Mouse (Mus musculus): ENCODE data around the gene Poc1b.
A peak's percentile ranks its signal among the peaks of the same experiment; 100 is the strongest.

Gene Poc1b

DNA sequence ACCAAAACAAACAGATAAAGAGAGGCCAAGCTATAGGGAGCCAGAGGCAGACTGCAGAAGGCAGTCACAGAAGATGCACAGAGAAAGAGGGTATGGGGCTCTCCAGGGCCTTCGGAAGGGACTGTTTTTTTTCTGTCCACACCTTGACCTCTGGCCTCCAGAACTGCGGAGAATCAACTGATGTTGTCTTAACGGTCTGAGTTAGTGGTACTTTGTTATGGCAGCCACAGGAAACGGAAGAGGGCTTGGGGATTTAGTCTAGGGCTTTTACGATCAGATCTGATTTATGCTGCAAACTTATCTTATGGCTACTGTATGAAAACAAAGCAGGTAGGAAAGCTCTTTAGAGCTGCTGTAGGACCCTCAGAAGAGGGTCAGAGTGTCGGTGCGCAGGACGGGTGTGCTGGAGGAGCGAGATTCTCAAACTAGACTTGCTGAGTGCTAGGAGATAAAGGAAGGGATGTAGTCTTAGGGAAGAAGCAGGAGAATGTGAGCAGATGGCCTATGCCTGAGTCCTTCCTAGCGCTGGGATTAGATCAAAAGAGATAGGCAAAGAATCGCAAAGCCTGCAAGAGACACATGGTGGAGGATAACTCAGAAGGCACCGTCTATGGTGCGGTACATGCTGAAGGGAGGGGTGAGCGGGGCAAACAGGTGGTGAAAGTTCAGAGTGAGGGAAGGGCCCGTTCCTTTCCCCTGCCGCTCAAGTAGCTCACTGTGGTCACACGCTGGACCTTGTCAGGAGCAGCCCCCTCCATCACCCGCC is 8.8 kb downstream of the Poc1b start:
- DNase-seq (ENCODE audit: low spot score in 2 of 2): no peak

DNA sequence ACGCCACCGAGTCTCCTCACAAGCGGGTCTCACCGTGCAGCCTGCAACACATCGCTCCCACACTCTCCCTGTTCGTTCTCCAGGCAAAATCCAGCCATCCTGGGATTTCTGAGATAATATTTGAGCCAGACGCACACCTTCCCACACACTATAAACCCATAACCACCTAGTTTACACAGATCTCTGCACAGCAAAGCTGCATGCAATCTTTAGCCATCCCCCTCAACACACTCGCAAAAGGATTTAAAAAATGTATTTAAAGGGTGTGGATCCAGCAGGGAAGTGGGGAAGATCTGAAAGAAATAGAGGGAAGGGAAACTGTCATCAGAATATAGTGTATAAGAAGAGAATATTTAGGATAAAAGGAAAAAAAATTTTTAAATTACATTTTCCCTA is 9.4 kb downstream of the Poc1b start:
- no peak for DNase-seq (ENCODE audit: low spot score in 2 of 2)

DNA sequence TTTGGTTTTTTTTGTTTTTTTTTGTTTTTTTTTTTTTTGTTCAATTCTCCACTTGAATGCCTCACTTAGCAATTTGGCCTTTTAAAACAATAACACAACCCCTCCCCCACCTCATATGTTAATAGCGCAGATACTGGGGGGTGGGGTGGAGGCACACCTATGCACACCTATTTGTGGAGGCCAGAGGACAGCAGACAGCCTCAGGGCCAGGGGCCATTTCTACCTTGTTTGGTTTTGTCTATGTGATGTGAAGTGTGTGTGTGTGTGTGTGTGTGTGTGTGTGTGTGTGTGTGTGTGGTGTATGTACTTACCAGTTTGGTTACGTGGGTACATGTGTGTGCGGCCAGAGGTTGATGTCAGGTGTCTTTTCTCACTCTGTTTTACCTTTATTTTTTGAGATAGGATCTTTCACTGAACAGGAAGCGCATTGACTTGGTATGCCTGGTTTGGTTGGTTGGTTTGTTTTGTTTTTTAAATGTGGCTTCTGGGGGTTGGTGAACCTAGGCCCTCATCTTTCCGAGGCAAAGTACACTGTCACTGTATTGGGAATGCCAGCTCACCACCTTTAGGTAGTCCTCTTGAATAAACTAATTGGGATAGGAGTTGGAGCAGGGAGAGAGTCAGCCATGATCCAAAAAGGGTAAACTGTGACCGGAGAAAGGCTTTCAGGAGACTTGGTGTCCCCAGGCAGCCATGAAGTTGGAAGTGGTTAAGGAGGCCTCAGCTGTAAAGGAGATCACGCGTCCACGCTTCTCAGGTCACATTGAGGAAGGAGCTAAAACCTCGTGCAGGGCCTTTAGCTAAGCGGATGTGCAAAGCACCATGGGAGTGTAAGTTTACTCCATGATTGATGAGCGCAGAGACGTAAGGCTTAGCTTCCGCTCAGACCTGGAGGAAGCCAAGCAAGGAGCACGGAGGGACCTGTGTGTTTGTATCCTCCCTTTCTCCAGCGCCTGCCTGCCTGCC is 10.1 kb downstream of the Poc1b start:
- DNase-seq (ENCODE audit: low spot score in 2 of 2): peak in 1 of 2 experiments; percentile 16

DNA sequence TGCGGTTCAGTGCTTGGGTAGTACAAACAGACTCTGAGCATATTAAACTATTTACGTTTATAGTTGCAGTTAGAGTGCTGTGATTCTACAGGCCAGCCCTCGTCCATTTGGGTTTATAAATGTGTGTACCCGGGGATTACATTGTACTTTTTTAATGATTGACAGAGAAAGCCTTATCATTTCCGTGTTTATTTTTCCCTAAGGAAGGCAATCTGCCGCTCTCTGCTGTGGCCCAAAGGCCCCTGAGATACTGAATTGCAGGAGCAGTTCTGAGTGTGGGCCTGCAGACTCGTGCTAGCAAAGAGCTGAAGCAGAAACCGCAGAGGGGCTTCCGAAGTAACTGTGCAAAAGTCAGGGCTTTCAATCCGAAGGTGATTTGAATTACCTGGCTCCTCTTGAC is 11.0 kb downstream of the Poc1b start:
- peak in 1 of 2 experiments; percentile 7 for DNase-seq (ENCODE audit: low spot score in 2 of 2)

DNA sequence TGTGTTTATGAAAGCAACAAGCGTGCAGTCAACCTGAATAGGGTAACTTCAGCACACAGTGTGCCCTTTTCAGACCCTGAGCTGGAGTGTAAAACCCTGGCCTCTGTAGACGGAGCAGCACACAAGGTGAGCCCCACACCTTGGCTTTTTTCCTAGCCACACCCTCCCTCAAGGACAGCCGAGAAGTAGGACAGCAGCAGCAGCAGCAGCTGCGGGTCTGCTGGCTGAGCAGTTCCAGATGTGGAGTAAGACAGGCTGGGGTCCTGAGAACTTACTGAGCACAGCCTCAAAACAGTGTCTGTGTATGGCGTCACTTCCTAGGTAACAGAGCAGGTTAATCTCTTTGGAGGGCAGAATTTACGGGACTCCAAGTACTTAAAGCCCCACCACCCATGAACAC is 11.9 kb downstream of the Poc1b start:
- DNase-seq (ENCODE audit: low spot score in 2 of 2): peak in 1 of 2 experiments; percentile 9

DNA sequence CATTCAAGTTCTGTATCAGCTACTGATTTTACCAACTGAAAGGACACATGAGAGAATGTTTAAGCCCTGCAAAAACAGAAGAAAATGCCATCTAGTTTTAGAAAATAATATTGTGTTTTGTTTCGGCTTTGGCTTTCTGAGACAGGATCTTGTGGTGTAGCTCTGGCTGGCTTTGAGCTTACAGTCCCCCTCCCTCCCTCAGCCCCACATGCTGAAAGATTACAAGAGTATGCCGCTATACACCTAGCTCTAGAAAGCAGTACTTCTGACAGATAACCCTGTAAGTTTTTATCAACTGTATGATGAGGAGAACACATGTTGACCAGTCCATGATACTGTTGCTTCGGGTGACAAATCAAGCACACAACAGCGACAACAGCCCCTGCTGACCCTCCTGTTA is 12.6 kb downstream of the Poc1b start:
- DNase-seq (ENCODE audit: low spot score in 2 of 2): no peak

DNA sequence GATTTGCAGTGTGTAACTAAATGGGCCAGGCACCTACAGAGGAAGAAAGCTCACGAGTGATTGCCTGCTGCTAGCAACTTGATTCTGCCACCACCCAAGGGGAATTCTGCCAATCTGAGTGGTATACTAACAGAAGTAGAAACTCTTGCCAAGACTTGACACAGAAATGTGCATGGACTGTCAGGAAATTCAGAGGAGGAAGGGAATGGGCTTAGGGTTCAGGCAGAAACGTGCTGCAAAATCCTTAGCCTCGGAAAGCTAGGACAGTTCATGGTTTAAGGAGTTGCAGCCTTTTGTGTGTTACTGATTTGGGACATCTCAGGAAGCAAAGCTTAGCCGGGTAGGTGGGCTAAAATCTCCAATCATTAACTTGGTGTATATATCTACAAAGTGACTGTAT is 19.4 kb downstream of the Poc1b start, which contains the start of gene Phxr2:
Phxr2 (minus strand) TSS at position 101 of the 400 bp plus-strand sequence.
- DNase-seq (ENCODE audit: low spot score in 2 of 2): no peak

DNA sequence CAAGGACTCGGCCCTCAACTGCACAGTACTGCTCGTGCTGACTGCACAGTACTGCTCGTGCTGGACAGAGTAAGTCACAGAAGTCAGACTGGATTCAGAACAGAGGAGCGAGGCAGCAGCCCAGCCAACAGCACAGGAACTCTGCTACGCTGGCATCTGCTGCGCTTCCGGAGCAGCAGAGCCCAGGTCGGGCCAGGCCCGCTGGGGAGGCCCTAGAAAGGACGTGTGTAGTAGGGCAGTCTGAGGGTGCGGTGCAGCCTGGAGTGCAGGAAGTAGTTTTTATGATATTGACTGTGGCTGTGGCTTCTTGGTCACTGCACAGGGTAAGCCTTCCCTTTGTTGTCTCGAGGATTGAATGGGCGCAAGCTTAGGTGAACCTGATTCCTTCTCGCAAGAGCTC is 20.1 kb downstream of the Poc1b start:
- no peak for DNase-seq (ENCODE audit: low spot score in 2 of 2)

DNA sequence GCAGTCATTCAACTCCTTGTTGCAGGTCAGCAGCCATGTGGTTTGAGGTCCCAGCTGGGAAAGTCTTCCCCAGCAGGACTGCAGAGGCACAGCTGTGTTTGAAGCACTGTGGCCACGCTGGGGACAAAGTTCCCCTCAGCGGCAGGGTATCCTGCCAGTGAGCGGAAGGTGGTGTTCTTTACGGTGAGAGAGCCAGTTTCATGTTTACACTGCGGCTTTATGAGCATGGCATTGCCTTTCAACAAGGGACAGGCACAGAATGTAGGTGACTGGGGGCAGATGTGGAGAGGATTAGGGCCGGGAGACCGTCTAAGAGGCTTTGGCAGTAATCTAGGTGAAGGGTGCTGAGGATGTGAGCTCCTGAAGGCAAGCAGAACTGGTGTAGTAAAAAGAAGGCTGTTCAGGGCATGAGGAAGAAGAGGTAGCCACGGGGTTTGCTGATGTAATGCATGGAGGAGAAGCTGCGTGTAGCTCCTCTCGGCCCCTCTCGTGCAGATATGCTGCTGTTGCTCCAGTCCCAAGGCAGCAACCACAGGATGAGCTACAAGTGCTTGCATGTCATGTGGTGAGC is 20.9 kb downstream of the Poc1b start:
- DNase-seq (ENCODE audit: low spot score in 2 of 2): no peak

DNA sequence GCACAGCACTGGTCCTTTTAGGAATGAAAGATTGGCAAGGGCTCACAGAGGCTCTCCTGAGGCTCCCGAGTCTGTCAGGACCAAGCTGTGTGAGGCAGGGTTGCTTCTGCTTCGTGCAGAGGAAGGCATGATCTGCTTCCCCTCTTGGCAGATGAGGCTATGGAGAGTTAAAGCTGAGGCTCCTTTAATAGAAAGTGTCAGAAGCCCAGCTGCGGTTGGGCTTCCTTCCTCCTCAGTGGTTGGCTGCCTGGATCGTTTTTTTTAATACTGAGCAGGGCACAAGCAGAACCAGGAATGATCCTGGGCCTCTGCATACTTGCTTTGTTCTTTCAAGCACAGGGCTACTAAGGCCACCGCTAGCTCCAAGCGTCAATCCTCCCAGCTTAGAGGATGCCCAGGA is 23.8 kb downstream of the Poc1b start:
- DNase-seq (ENCODE audit: low spot score in 2 of 2): peak; percentile 53 to 58

DNA sequence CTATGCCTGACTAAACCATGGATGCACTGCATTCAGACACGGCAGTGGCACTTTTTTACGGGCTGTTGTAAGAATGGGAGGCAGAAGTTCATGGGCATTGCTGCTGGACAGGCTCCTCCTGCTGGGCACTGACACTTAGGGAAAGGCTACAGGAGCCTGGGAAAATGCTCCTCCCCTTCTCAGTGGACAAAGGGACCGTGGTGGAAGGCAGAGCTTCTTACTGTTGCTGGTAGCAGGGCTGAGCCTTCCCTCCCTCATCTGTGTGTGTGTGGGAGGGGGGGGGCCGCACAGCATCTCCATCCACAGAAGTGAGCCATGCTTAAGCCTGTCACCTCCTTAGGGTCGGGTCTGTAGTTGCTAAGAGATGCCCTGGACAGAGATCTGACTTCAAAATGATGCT is 24.5 kb downstream of the Poc1b start:
- DNase-seq (ENCODE audit: low spot score in 2 of 2): no peak

DNA sequence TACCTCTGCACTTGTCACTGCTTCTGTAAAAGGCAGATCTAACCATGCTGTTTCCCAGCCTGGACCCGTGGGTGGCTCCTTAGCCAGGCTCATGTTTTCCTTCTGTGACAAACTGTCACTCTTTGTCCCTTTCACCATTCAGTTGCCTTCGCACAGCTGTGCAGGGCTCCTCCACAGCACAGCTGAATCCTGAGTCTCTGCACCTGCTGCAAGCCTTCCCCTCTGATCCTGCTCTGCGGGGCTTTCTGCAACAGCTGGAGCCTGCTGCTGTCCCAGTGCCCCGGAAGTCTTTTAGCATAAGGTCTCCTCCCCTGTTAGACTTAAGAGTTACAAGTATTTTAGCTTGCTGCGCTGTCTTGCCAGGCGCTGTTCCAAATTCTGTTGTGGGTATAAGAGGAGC is 25.4 kb downstream of the Poc1b start:
- DNase-seq (ENCODE audit: low spot score in 2 of 2): peak; percentile 34 to 48

DNA sequence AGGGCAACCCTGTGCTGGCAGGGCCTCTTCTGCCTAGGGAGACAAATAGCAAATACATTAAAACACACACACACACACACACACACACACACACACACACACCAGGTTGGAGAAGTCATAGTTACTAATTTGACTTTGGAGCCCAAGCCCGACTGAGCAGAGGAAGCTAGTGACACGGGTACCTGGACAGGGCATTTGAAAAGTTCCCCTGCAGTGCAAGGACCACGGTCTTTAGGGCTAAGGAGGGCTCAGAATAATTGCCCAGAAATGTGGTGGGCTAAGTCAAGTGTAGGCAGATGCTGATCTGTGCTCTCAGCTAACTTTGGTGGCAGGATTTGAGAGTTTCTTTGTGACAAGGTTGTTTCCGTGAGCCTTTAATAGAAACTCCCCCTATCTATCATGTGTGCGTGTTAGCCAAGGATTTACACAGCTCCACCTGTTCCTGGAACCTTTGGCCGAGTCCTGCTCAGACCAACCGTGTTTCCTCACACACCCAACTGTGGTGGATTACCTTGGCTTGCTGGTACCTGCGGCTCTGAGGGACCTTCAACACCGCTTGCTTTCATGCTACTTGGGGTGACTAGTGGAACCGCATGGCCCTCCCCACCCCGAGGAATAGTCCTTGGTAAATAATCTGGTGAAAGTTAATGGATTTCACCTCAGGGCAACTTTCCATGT is 25.9 kb downstream of the Poc1b start:
- no peak for DNase-seq (ENCODE audit: low spot score in 2 of 2)

DNA sequence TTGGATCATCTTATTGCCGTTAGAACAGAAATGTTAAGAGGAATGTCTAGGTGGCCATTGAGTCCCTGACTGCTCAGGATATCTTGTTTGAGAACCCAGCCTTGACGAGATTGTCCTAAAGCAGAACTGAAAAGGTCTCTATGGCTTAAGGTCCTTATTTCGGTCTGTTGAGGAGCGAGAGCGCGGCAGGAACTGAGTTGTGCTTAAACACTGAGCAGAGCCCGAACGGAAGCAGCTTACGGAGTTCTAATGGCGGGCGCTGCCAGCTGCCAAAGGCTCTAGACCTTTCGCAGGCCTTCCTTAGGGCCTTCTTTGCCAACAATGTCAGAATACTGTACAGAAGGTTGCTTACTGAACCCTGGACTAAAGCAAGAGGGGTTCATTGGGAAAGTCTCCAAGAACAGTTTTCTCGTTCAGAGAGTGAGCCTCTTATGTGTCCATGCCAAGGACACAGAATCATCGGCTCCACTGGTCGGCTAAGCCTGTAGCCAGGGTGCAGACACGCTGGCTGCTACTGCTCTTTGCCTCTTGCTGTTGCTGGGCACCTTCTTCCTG is 26.6 kb downstream of the Poc1b start:
- DNase-seq (ENCODE audit: low spot score in 2 of 2): no peak

DNA sequence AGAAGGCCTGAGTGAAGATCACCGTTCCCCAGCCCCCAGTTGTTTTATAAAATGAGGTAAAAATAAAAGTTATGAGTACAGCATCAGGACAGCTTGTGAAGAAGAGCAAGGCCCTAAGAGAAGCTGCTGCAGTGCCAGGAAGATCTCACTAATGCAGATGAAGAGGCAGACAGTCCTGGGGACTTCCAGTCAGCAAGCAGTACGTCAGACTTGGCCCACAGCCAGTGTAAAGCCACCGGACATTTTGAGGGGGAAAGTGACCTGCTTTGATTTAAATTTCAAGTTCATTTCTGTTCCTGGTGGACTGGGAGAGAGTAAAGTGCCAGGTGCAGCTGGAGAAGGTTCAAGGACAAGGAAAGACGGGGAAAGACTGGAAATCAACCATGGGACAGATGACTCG is 29.5 kb downstream of the Poc1b start:
- DNase-seq (ENCODE audit: low spot score in 2 of 2): peak in 1 of 2 experiments; percentile 33

DNA sequence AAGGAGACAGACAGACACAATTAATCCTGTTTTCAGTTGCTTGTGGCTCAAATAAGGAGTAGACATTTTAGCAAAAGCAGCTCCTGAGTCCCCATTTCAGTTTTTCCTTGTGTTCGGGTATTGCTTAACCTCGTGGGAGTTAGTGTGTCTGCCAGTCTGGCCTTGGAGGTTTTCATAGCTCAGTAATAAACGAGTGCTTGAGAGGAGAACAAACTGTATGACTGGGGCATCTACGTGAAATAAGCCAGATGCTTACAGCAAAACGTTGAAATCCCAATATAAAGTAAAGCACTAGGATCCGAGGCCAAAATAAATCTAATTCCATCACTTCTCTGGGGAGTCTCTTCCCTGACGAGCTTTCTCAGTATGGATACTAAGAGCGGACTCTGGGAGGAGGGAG is 38.8 kb downstream of the Poc1b start:
- DNase-seq (ENCODE audit: low spot score in 2 of 2): no peak

DNA sequence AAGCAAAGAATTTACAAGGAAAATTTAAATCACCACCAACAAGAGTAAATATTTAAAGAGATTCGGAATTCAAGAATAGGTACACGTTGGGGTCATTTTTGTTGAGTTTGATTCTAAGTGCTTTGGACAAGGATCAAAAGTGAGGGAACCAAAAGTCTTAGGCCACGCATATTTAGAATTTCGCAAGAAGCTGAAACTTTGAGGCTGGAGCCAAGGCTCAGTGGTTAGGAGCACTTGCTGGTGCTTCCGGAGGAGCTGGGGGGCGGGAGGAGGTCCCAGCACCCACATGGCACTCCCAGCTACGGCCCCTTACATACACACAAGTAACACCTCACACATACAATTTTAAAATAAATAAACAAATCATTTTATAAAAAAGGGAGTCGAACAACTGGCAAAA is 39.8 kb downstream of the Poc1b start:
- no peak for DNase-seq (ENCODE audit: low spot score in 2 of 2)

DNA sequence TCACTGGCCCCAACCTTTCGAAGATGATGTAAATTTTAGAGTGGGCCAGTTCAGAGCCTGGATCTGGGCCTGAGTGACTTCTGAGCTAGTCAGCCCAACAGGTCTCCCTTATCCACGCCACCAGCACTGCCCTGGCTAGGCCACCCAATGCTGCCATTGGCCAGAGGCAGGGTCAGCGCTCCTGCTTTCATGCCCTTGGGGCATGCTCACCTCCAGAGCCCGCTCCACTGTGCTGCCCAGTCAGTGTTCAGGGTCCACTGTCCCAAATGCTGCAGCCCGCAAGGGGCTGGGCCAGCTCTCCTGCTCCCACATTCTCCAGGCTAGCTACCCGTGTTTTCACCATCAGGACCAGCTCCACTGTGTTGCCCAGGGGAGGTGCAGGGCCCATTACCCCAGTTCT is 43.2 kb downstream of the Poc1b start:
- no peak for DNase-seq (ENCODE audit: low spot score in 2 of 2)

DNA sequence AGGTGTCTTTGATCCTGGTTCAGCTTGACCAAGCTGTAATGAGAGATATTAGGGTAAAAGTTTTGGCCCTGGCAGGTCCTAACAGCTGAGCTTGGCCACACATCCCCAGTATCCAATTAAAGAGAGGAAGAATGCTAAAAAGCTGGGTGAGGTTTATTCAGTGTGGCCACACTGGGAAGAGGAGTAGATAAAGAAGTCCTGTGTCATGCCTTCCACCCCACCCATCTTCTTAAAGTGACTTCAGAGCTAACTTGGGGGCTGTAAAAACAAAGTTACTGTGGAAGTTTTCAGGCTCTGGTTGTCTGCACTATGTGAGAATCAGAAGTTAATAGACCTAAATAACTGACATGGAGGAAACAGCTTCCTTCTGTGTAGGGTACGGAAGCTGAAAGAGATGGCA is 44.7 kb downstream of the Poc1b start:
- DNase-seq (ENCODE audit: low spot score in 2 of 2): no peak

DNA sequence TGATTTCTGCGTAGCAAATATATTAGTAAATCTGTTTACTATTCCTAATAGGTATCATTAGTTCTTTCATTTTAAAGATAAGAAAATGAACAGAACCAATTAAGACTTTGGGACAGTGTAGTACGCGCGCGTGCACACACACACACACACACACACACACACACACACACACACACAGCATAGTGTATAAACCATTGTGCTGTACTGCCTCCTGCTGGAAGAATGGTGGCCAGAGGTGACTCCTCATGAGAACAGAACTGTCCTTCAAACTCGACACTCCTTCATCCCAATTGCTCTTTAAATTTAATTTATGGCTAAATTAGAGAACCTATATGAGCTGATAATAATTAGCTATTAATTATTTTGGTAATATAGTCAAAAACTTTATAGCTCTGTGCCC is 45.2 kb downstream of the Poc1b start:
- peak; percentile 21 to 36 for DNase-seq (ENCODE audit: low spot score in 2 of 2)

DNA sequence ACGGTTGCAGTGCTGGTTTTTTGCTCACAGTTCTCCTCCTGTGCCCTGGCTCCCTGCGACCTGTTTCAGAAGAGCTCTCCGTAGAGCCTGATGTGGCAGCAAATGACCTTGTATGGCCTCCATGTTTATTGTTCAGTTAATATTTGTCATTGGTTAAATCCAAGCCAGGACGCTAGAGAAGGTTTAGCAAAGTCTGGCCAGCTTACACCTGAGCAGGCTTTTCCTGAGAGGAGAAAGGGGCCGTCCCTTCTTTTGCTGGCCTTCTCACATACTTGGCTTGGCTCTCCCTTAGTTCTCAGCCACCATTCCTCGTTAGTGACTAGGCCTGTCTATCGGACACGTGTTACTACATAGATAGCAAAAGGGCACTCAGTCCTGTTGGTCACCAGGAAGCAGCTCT is 47.8 kb downstream of the Poc1b start:
- DNase-seq (ENCODE audit: low spot score in 2 of 2): no peak

DNA sequence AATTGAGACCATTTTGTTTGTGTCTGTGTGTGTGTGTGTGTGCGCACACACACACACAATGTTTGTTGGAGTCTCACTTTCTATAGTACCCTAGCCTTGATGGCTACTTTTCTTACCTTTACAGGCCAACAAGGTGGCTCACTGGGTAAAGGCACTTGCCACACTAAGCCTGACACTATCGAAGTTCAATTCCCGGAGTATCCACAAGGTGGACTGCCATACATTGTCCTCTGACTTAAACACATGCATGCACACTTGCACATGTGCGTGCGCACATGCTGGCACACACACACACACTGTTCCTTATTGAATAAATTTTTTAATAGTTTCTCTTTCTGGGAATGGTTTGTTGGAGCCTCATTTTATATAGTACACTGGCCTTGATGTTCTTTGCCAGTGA is 50.0 kb downstream of the Poc1b start:
- peak in 1 of 2 experiments; percentile 11 for DNase-seq (ENCODE audit: low spot score in 2 of 2)

Data from right cerebral cortex, postnatal 10 days (tissue).